Mouse (Mus musculus): ENCODE data around the gene Slc38a4. TPM values are rescaled to one million over a fixed set of nuclear protein-coding genes. Genes with fewer than 3 reads are reported as not detected.

Slc38a4 gene
- polyA plus RNA-seq (2016; fragmentation: Nextera tagmentation; extraction: Ambion mirVana): 14.2 and 17.3 TPM in 2 replicates

DNA sequence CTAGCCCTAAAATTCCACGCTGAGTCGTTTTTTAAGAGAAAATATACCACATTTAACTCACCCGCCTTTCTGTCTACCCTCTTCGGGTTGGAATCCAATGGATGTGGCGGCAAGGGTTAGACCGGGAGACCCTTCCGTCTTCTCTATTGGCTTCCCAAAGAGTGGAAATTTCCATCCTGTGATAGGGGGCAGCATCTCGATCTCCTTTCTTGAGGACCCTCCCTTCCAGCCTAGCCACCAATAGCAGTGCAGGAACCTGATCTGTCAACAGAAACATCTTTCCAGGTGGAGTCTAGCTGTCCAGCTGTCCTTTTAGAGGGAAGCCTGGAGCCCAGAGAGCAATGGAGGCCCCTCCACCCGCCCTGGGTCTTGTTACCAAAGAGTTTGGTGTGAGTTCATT, at the start of gene Slc38a4:
TSS of gene Slc38a4 (minus strand) at position 163 of the 400 bp plus-strand sequence.
- 69% methylated on average over 9 of the region's 9 CpGs for WGBS
- Histone ChIP-seq H3K9ac (replicated peaks) (no peak within 1 kb of the TSS; the same call in 1 of the 2 replicates), H3K4me3 (peak within 1 kb of the TSS; percentile 34), H3K4me1 (no peaks in the 10 kb centered on the region), H3K9me3 (peaks cover 10% of the 10 kb centered on the region; the same call in 1 of the 2 replicates), H3K4me2 (replicated peaks) (peak within 1 kb of the TSS; percentile 49), H3K27me3 (peaks cover 17% of the 10 kb centered on the region; the same call in 1 of the 2 replicates), H3K36me3 (no peaks in the 10 kb centered on the region), H3K27ac (replicated peaks) (no peak within 1 kb of the TSS)
- no peak for ATAC-seq (ENCODE audit: low FRiP score, low read depth)

- WGBS: 83% methylated on average over 3 of the region's 3 CpGs
- no peaks in the 10 kb centered on the region for H3K27me3 ChIP-seq
- H3K9ac ChIP-seq (replicated peaks): no peak overlapping the region
- no peaks in the 10 kb centered on the region for H3K4me1 ChIP-seq
- H3K27ac ChIP-seq (replicated peaks): no peak overlapping the region
- no peaks in the 10 kb centered on the region for H3K9me3 ChIP-seq
- ATAC-seq (ENCODE audit: low FRiP score, low read depth): no peak
- no peak overlapping the region for H3K4me3 ChIP-seq
- H3K4me2 ChIP-seq (replicated peaks): no peak overlapping the region
- H3K36me3 ChIP-seq: no peaks in the 10 kb centered on the region
Measured at GRCm38 (mm10) chr15:97104889-97105391, 49.2 kb upstream of the Slc38a4 start.

DNA sequence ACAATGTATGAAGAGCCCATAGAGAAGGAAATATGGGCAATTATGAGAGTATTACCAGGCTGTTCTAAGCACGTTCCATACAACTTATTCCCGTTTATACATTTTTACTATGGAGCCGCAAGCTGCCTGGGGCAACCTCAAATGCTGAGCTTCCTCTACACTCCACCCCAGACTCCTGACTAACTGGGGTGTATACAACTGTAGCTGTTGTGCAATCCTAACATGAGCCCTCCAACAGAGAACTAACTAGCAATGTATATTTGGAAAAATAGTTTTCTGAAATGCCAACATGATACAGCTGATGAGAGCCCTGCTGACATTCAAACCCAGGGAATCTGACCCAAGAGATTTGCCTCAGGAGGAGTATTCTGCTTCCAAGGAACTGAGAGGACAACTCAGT, 48.3 kb upstream of the Slc38a4 start:
- no peaks in the 10 kb centered on the region for H3K4me1 ChIP-seq
- no peaks in the 10 kb centered on the region for H3K36me3 ChIP-seq
- no peak overlapping the region for H3K9ac ChIP-seq (replicated peaks)
- WGBS: 86% methylated on average over 3 of the region's 3 CpGs
- H3K4me3 ChIP-seq: no peak overlapping the region
- no peak for ATAC-seq (ENCODE audit: low FRiP score, low read depth)
- H3K4me2 ChIP-seq (replicated peaks): no peak overlapping the region
- no peaks in the 10 kb centered on the region for H3K9me3 ChIP-seq
- H3K27ac ChIP-seq (replicated peaks): no peak overlapping the region
- no peaks in the 10 kb centered on the region for H3K27me3 ChIP-seq

DNA sequence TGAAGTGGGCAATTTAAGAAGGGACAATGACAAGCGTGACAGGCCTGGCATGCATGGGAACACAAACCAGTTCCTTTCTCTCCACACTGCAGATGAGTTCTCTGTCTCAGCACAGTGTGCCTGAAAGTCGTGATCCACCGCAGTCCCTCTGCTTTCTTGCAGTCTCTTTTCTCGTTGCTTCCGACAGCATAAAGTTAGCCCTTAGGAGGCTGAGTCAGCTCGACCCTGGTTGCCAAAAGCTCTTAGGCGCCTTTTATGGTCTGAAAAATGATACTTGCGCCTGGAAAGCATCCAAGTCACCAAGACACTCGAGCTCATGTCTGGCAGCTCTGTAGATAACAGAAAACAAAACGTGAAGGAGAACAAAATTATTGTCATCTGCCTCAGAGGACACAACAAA, 47.1 kb upstream of the Slc38a4 start:
- Histone ChIP-seq H3K36me3 (no peaks in the 10 kb centered on the region), H3K9me3 (no peaks in the 10 kb centered on the region), H3K4me3 (no peak overlapping the region), H3K27me3 (no peaks in the 10 kb centered on the region), H3K9ac (replicated peaks) (no peak overlapping the region), H3K4me2 (replicated peaks) (no peak overlapping the region), H3K27ac (replicated peaks) (no peak overlapping the region), H3K4me1 (no peaks in the 10 kb centered on the region)
- WGBS: 83% methylated on average over 10 of the region's 10 CpGs
- no peak for ATAC-seq (ENCODE audit: low FRiP score, low read depth)

- Histone ChIP-seq H3K36me3 (no peaks in the 10 kb centered on the region), H3K27ac (replicated peaks) (no peak overlapping the region), H3K9ac (replicated peaks) (no peak overlapping the region), H3K4me1 (no peaks in the 10 kb centered on the region), H3K4me3 (no peak overlapping the region), H3K9me3 (no peaks in the 10 kb centered on the region), H3K4me2 (replicated peaks) (no peak overlapping the region), H3K27me3 (no peaks in the 10 kb centered on the region)
- no peak for ATAC-seq (ENCODE audit: low FRiP score, low read depth)
- whole genome bisulfite sequencing: 90% methylated on average over 5 of the region's 5 CpGs
Measured at GRCm38 (mm10) chr15:97102181-97102580, 46.4 kb upstream of the Slc38a4 start.

GRCm38 (mm10) chr15:97099101-97099500, 43.3 kb upstream of the Slc38a4 start:
- Histone ChIP-seq H3K36me3 (no peaks in the 10 kb centered on the region), H3K27me3 (no peaks in the 10 kb centered on the region), H3K4me1 (no peaks in the 10 kb centered on the region), H3K9me3 (no peaks in the 10 kb centered on the region), H3K4me2 (replicated peaks) (no peak overlapping the region), H3K27ac (replicated peaks) (no peak overlapping the region), H3K4me3 (no peak overlapping the region), H3K9ac (replicated peaks) (no peak overlapping the region)
- whole genome bisulfite sequencing: 93% methylated on average over 10 of the region's 10 CpGs
- no peak for ATAC-seq (ENCODE audit: low FRiP score, low read depth)

DNA sequence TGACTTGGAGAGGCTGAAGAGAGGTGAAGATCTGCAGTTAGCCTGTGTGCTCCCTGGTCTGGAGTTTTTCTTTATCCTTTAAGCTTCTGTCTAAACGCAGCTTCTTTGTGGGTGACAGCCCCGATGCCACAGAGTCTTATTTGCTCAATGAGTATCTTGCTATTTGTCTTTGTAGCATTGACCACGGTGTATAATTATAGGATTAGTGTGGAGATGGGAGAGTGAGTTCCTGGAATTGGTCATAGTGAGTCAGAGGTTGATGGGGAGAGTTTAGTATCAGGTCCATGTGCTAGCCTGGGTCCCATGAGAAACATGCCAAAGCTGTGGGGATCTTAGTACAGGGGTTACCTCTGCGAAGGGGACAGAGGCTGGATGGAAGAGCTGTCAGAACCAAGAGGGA, 41.8 kb upstream of the Slc38a4 start:
- 55% methylated on average over 4 of the region's 4 CpGs for WGBS
- Histone ChIP-seq H3K36me3 (no peaks in the 10 kb centered on the region), H3K9me3 (no peaks in the 10 kb centered on the region), H3K4me2 (replicated peaks) (no peak overlapping the region), H3K27me3 (no peaks in the 10 kb centered on the region), H3K4me3 (no peak overlapping the region), H3K9ac (replicated peaks) (no peak overlapping the region), H3K4me1 (no peaks in the 10 kb centered on the region), H3K27ac (replicated peaks) (no peak overlapping the region)
- no peak for ATAC-seq (ENCODE audit: low FRiP score, low read depth)

DNA sequence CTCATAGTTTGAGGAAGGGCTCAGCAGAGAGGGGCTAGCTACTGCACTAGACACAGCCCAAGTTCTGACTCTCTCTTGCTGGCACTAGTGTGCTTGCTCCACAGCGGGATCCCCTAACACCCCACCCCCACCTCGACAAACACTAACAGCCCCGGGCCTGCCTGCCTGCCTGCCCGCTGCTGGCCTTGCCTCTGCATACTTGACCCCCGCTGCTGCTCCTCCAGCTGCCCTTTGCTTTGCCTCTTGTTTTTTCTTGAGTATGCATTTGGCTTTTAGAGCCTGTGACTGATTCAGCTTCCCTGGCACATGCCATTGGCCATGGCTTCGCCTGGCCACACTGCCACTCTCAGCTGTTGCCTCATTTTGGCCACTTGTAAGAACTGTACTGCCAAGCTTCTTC, 33.8 kb upstream of the Slc38a4 start:
- peaks cover 6% of the 10 kb centered on the region; the same call in 1 of the 2 replicates for H3K4me1 ChIP-seq
- no peaks in the 10 kb centered on the region for H3K36me3 ChIP-seq
- no peaks in the 10 kb centered on the region for H3K27me3 ChIP-seq
- no peak overlapping the region for H3K27ac ChIP-seq (replicated peaks)
- no peak overlapping the region for H3K4me3 ChIP-seq
- ATAC-seq (ENCODE audit: low FRiP score, low read depth): no peak
- H3K4me2 ChIP-seq (replicated peaks): peak overlapping the region; percentile 12; the same call in 1 of the 2 replicates
- WGBS: 6% methylated on average over 6 of the region's 6 CpGs
- H3K9ac ChIP-seq (replicated peaks): no peak overlapping the region
- no peaks in the 10 kb centered on the region for H3K9me3 ChIP-seq

- Histone ChIP-seq H3K27me3 (no peaks in the 10 kb centered on the region), H3K9ac (replicated peaks) (no peak overlapping the region), H3K9me3 (no peaks in the 10 kb centered on the region), H3K27ac (replicated peaks) (no peak overlapping the region), H3K36me3 (no peaks in the 10 kb centered on the region), H3K4me3 (no peak overlapping the region), H3K4me1 (peaks cover 6% of the 10 kb centered on the region; the same call in 1 of the 2 replicates), H3K4me2 (replicated peaks) (no peak overlapping the region)
- ATAC-seq (ENCODE audit: low FRiP score, low read depth): no peak
- 56% methylated on average over 5 of the region's 5 CpGs for WGBS
Measured at GRCm38 (mm10) chr15:97085833-97086232, 30.1 kb upstream of the Slc38a4 start.

DNA sequence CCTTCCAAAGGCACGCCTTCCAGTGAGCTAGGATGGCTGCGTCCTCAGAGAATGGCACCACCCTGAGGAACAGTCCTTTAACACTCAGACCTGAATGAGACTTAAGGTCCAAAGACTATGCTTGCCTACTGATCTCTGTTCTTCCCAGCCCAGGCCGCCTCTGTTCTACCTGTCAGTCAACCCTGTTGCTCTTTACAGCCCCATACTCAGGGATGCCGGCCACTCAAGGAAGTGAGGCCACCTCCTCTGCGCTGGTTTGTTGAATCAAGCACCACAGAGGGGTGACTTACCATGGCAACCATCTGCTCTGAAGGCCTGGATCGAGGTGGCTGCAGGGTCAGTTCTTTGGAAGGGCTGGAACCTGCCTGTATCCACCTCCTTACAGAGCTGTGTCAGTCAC, 21.9 kb upstream of the Slc38a4 start:
- no peak for ATAC-seq (ENCODE audit: low FRiP score, low read depth)

DNA sequence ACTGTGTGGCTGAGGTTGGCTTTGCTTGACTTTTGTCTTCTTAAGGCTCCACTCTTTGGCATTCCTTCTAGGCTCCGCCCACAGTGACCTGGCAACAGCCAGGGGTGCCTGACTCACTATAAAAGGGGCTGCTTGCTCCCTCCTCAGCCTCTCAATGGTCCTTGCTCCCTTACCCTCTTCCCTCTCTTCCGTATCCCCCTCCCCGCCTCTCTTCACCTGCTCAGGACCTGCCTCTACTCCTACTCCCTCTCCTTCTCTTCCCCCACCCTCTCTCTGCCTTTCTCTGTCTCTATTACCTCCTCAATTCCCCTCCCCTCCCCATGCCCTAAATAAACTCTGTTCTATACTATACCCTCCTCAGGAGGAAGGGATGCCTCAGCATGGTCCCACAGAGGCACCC, 20.3 kb upstream of the Slc38a4 start:
- no peaks in the 10 kb centered on the region for H3K36me3 ChIP-seq
- H3K9ac ChIP-seq (replicated peaks): no peak overlapping the region
- H3K9me3 ChIP-seq: no peaks in the 10 kb centered on the region
- H3K27ac ChIP-seq (replicated peaks): no peak overlapping the region
- ATAC-seq (ENCODE audit: low FRiP score, low read depth): no peak
- no peaks in the 10 kb centered on the region for H3K27me3 ChIP-seq
- no peaks in the 10 kb centered on the region for H3K4me1 ChIP-seq
- no peak overlapping the region for H3K4me2 ChIP-seq (replicated peaks)
- no peak overlapping the region for H3K4me3 ChIP-seq
- 65% methylated on average over 3 of the region's 3 CpGs for WGBS

More for the DNA sequence above, 21.9 kb upstream of the Slc38a4 start:
- Histone ChIP-seq H3K9me3 (no peaks in the 10 kb centered on the region), H3K9ac (replicated peaks) (no peak overlapping the region), H3K4me3 (no peak overlapping the region), H3K36me3 (no peaks in the 10 kb centered on the region), H3K4me2 (replicated peaks) (no peak overlapping the region), H3K27ac (replicated peaks) (no peak overlapping the region), H3K4me1 (no peaks in the 10 kb centered on the region), H3K27me3 (no peaks in the 10 kb centered on the region)
- WGBS: 92% methylated on average over 6 of the region's 6 CpGs

GRCm38 (mm10) chr15:97075240-97075639, 19.5 kb upstream of the Slc38a4 start:
- Histone ChIP-seq H3K27ac (replicated peaks) (no peak overlapping the region), H3K9ac (replicated peaks) (no peak overlapping the region), H3K27me3 (no peaks in the 10 kb centered on the region), H3K4me1 (no peaks in the 10 kb centered on the region), H3K36me3 (no peaks in the 10 kb centered on the region), H3K4me2 (replicated peaks) (no peak overlapping the region), H3K4me3 (no peak overlapping the region), H3K9me3 (no peaks in the 10 kb centered on the region)
- 74% methylated on average over 4 of the region's 4 CpGs for WGBS
- ATAC-seq (ENCODE audit: low FRiP score, low read depth): no peak
